Mouse (Mus musculus) liver, adult 2 months (tissue): Measurements from ENCODE around the gene Mtfr1l.

Experiments used
- CTCF ChIP-seq: fragments of 200-500 bp; IDR thresholded peaks from 2 replicates; pipeline ENCODE4 v1.5.1; 2011; ENCODE audit warnings: low read depth, low read length, control low read depth
- POLR2A ChIP-seq: fragments of 200-500 bp; IDR thresholded peaks from 2 replicates; pipeline ENCODE4 v1.6.1; 2011; ENCODE audit warnings: low read length, control low read depth; ENCODE audit not compliant: insufficient read depth; ENCODE audit errors: extremely low read depth

DNA sequence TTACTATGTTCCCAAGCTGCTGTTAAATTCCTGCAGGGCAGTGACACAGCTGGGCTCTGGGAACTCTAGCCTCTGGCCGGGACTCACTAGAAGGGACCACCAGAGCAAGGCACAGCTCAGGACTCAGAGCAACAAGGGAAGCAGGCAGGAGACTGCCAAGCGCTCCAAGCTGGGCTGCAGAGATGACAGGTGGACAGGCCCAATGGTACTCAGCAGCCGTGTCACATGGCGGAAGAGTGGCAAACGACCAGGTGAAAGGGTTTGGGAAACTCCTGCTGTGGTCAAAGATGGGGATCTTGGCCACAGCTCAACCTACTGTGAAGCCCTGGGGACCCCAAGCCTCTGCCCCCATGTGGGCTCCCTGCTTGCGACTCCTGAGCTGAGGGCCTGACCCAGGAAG, 28.9 kb upstream of the Mtfr1l start:
- no peak for TF ChIP-seq POLR2A
- no peak for TF ChIP-seq CTCF
